Mouse (Mus musculus): ENCODE measurements at regions not wholly inside any gene's neighbourhood (a gene's known extent, or its start where the extent isn't known, plus 50 kb on each side); places are given as distances from the start of the nearest gene placed in this dataset.
A peak's percentile ranks its signal among the peaks of the same experiment; 100 is the strongest.

GRCm38 (mm10) chr4:68179551-68179950, 774.6 kb downstream of the Brinp1 start:
- DNase-seq (ENCODE audit: extremely low spot score, low spot score): no peak

- DNase-seq (ENCODE audit: extremely low spot score, low spot score): no peak
Observed at GRCm38 (mm10) chr4:68156499-68156898, 797.7 kb downstream of the Brinp1 start.

GRCm38 (mm10) chr4:68148483-68149069, 805.6 kb downstream of the Brinp1 start:
- no peak for DNase-seq (ENCODE audit: extremely low spot score, low spot score)

GRCm38 (mm10) chr4:68128124-68128523, 826.1 kb downstream of the Brinp1 start:
- DNase-seq (ENCODE audit: extremely low spot score, low spot score): no peak

- DNase-seq (ENCODE audit: extremely low spot score, low spot score): no peak
Observed at GRCm38 (mm10) chr4:68114502-68114901, 839.7 kb downstream of the Brinp1 start.

GRCm38 (mm10) chr4:68085255-68085654, 868.9 kb downstream of the Brinp1 start:
- DNase-seq (ENCODE audit: extremely low spot score, low spot score): no peak

- no peak for DNase-seq (ENCODE audit: extremely low spot score, low spot score)
Observed at GRCm38 (mm10) chr4:68056813-68057578, 897.2 kb downstream of the Brinp1 start.

DNA sequence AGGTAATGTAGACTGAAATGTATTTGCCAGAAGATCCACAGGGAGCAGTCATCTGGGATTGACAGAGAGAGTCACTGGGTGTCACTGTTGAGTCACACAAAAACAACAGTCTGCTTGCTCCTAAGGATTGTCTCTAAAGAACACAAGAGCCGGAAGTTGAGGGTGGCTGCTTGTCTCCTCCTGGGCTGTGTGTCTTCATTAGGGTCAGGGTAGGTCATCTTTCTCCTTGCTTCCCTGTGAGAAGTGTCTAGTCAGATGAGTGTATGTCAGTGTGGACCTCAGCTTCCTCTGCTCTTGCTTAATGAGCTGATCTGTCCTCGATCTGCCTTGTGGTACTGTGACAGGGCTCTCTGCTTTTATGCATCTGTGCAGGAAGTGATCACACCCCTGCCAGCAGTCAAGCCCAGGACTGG, 931.3 kb downstream of the Brinp1 start:
- DNase-seq (ENCODE audit: extremely low spot score, low spot score): peak; percentile 36

DNA sequence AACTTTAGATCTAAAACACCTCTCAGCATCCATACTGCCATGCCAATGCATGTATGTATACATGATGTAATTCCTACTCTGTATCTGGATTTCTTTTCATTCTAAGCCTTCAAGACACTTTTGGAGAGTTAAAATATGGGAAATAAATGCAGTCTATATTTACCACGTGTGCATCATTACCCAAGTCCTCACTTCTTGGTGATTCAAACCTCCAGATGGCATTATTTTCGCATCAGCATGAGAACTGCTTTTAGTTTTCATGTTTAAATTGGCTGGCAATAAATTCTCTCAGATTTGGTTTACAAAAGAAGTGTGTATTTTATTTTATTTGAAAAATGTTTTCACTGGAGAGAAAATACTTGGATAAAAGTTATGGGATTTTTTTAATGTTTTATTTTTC, 942.8 kb downstream of the Brinp1 start:
- no peak for DNase-seq (ENCODE audit: extremely low spot score, low spot score)

GRCm38 (mm10) chr4:67994796-67995283, 959.4 kb downstream of the Brinp1 start:
- DNase-seq (ENCODE audit: extremely low spot score, low spot score): no peak

DNA sequence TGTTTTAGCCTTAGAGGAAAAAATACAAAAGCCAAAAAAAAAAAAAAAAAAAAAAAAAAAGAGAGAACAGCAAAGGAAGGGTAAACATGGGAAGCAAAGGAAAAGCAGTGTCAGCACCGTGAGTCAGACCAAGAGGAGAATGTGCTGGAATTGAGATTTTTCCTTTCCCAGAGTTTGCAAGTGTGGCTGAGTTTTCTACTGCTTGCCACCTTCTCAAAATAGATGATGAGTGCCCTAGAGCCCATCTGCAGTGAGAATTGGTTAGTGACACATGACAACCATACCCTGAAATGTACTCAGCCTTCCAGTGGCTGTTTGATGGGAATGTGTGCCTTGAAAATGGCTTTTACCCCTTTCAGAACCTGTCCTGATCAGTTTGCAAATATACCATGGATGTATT, 990.7 kb downstream of the Brinp1 start:
- no peak for DNase-seq (ENCODE audit: extremely low spot score, low spot score)

DNA sequence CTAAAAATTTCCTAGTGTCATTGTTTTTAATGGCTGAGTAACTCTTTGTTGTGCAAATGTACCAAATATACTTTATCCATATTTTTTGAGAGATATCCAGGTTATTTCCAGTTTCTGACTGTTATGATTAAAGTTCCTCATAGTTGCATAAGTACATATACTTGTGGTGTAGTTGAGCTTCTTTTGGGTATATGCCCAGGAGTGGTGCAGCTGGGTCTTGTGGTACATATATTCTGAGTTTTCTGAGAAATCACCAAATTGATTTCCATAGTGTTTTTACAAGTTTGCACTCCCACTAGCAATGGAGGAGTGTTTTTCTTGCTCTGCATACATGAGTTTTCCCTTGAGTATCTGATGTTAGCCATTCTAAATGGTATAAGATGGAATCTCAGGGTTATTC, 1006.2 kb downstream of the Brinp1 start:
- no peak for DNase-seq (ENCODE audit: extremely low spot score, low spot score)

DNA sequence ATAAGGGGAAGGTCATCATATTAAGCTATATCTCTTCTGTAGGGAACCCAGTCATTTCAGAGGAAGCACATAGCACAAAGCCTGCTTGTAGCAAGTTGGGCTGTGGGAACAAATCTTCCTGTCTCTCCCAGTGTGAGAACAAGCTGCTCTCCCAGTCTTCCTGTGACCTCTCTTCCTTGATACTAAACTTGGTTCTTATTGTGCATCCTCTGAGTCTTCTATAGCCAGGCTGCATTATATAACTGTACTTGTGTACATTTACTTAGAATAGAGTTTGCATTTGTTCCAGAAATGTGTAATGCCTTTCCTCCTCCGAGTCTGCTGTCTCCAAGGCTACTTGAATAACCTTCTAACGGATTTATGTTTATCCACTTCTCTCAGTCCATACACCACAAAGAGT, 1021.7 kb downstream of the Brinp1 start:
- DNase-seq (ENCODE audit: extremely low spot score, low spot score): no peak

GRCm38 (mm10) chr4:67899109-67899508, 1055.1 kb downstream of the Brinp1 start:
- no peak for DNase-seq (ENCODE audit: extremely low spot score, low spot score)

DNA sequence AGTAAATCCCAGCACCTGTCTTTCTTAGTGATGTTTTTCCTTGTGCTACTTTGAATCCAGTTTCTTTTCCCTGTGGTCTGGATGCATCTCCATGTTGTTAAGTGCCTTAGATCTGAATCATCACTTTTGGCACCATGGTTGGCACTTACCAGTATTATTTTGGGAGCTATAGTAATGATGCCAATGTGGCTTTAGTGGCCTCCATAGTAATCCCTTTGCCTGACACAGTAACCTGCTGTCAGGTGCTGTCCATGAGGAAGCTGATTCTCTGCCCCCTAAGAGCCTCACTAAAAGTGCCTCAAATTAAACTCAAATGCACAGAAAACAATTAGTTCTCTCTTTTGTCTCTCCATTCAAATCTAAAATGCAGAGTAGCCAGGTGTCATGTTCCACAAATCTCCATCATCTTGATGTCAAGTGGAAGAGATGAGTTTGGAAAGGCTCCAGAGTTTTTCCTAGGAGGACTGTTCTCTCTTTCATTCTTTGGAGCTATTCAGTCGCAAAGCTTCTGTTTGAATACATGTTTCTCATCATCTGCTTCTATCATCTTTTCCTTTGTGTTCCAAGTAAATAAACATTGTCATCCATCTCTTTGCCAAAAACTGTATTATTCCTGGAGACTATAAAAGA, 1062.1 kb downstream of the Brinp1 start:
- no peak for DNase-seq (ENCODE audit: extremely low spot score, low spot score)

DNA sequence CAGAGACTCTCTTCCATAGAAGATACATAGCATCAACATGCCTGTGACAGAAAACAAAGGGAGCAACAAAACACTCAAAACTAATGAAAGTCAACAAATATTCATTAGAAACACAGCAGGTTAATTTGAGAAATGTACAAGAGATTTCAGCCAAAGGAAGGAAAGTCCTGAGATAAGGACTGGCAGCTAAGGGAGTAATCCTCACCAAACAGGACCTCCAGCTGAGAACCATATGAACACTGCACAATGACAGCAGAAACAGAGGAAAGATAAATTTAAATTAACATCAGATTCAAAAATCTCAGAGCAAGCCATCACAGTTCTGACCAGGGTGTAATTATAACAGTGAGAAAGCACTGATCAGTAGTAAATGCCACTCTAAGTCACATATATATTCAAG, 1060.6 kb downstream of the Tlr4 start:
- DNase-seq (ENCODE audit: extremely low spot score, low spot score): no peak

- DNase-seq (ENCODE audit: extremely low spot score, low spot score): no peak
Observed at GRCm38 (mm10) chr4:67885204-67885603, 1057.8 kb downstream of the Tlr4 start.

DNA sequence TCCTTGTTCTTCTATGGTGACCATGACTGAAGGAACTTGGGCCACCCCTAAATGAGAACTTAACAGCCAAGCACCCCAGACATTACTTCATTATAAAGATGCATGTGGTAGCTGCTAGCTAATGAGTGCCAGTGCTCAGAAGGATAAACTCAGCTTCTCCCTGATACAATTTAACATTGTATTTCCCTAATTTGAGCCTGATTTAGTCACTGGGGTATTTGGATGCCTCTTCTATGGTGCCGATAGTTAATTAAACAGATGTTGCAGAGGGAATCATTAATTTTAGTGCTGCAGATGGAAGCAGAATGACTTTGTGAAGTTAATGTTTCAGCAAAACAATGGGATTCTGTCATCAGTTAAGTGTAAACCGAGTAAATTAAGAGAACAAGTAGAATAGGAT, 1034.8 kb downstream of the Tlr4 start:
- no peak for DNase-seq (ENCODE audit: extremely low spot score, low spot score)

- DNase-seq (ENCODE audit: extremely low spot score, low spot score): no peak
Observed at GRCm38 (mm10) chr4:67861801-67862200, 1034.4 kb downstream of the Tlr4 start.

DNA sequence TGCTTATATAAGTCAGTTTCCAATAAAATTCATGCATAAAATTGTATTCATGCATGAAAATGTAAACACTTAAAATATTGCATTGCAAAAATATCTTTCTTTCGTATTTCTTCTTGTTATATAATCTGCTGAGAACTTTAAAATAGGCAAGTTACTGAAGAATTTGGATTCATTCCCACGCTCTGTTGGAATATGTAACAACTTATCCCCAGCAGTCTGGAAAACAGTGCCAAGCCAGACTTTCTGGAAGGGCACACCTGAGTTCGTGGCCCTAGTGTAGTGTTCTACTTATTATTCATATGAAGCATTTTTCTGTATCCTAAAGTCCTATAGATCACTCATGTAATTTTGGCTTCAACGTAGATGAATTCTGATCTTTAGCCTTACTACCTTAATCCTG, 1025.6 kb downstream of the Tlr4 start:
- no peak for DNase-seq (ENCODE audit: extremely low spot score, low spot score)

- no peak for DNase-seq (ENCODE audit: extremely low spot score, low spot score)
Observed at GRCm38 (mm10) chr4:67833397-67833796, 1006.0 kb downstream of the Tlr4 start.

DNA sequence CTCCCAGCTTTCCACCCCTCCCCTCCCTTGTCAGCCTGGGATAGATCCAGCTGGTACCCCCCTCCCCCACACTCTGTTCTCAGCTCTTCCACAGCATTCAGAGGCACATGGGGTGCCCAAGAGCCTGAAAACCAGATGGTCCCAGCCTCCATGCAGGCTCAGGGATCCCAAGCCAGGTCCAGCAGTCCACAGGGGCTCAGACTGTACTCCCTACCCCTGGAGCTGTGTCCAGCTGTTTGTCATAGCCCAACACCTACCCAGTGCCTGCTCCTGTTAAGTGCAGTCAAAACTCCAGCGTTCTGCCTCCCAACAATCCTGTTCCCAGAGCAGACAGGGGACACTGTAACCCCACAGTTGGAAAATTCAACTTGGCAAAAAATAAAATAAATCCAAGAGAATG, 998.1 kb downstream of the Tlr4 start:
- no peak for DNase-seq (ENCODE audit: extremely low spot score, low spot score)

- DNase-seq (ENCODE audit: extremely low spot score, low spot score): no peak
Observed at GRCm38 (mm10) chr4:67796050-67796449, 968.7 kb downstream of the Tlr4 start.

Measured in neural tube, embryonic 10.5 days (tissue).